Mouse (Mus musculus): ENCODE measurements at regions not wholly inside any gene's neighbourhood (a gene's known extent, or its start where the extent isn't known, plus 50 kb on each side); places are given as distances from the start of the nearest gene placed in this dataset.

DNA sequence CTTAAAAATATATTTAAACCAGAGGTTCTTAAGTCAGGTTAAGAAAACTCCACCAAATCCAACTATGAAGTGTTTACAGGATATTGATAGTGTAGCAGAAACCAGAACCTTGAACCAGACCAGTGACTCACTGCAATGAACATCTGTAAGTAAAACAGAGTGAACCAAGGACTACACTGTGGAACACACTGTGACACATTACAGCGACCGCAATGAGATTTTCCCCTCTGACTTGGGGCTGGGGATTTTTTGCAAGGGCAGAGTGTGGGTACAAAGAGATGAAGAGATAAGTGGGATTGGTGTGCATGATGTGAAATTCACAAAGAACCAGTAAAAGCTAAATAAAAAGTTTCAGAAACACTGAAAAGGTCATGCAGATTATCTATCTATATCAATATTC lies 73.0 kb upstream of the Nrn1 start:
- DNase-seq (ENCODE audit: low read depth): no peak
- TF ChIP-seq POLR2A (IDR thresholded peaks at IDR 0.05; ENCODE audit: borderline replicate concordance, extremely low read depth, insufficient read depth, insufficient read length, poor library complexity, severe bottlenecking) (no peak), CTCF (IDR thresholded peaks at IDR 0.05; ENCODE audit: borderline replicate concordance, extremely low read depth, insufficient read depth, insufficient read length) (no peak)

GRCm38 (mm10) chr13:36789360-36789759 lies 54.4 kb upstream of the Nrn1 start:
- TF ChIP-seq CTCF (IDR thresholded peaks at IDR 0.05; ENCODE audit: borderline replicate concordance, extremely low read depth, insufficient read depth, insufficient read length) (peak; percentile 25; the same call in 1 of the 2 replicates), POLR2A (IDR thresholded peaks at IDR 0.05; ENCODE audit: borderline replicate concordance, extremely low read depth, insufficient read depth, insufficient read length, poor library complexity, severe bottlenecking) (no peak)
- DNase-seq (ENCODE audit: low read depth): peak; percentile 69
